Mouse (Mus musculus): ENCODE measurements around the gene Cuedc1.
A peak's percentile ranks its signal among the peaks of the same experiment; 100 is the strongest.

Cuedc1 gene

DNA sequence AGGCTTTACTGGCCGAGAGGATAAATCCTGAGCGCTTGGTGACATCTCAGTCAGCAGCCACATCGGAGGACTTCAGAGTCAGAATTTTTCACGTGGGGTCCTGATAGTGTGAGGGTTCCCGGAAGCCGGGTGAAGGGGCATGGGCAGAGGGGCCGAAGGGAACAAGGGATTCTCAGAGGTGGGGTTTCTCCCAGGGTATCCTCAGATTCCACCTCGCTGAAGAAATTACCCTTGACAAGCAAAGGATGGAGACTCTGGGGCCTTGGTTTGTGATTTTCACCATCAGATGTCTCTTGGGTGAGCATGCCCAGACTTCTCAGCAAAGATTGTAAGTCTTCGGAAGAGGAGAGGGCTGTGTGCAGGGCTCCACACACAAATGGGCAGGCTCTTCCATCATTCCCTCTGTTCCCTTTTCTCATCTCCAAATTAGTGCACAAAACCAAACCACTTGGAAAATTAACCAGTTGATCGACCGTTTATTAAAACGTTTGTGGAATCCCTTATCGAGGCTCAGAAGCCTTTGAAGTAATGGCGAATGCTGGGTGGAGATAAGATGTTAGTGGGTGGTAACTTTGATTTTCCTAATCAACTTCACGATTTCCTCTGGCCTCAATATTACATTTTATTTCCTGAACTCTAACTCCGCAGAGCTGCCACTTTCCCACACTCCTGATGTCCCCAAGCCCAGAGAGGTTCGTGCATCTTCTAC, at the start of gene Cuedc1:
TSS of gene Cuedc1 (plus strand) at position 38 of the 709 bp plus-strand sequence.
- no peak for DNase-seq (ENCODE audit: low spot score in 2 of 2)

DNA sequence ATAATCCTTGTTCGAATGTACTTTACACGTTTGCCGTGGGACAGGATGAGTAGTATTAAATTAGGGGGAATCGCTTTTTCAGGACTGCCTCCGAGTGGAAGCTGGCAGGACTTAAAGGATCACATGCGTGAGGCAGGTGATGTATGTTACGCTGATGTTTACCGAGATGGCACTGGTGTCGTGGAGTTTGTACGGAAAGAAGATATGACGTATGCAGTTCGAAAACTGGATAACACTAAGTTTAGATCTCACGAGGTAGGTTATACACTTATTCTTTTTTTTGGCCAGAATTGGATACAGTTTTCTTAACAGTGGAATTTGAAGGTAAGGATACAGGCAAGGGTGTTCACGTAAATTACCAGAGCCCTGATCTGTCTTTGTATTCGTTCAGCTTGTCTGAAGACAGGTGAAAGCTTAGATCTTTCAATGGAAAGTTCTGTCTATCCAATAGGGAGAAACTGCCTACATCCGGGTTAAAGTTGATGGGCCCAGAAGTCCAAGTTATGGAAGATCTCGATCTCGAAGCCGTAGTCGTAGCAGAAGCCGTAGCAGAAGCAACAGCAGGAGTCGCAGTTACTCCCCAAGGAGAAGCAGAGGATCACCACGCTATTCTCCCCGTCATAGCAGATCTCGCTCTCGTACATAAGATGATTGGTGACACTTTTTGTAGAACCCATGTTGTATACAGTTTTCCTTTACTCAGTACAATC, 48.7 kb upstream of the Cuedc1 start:
- no peak for DNase-seq (ENCODE audit: low spot score in 2 of 2)

DNA sequence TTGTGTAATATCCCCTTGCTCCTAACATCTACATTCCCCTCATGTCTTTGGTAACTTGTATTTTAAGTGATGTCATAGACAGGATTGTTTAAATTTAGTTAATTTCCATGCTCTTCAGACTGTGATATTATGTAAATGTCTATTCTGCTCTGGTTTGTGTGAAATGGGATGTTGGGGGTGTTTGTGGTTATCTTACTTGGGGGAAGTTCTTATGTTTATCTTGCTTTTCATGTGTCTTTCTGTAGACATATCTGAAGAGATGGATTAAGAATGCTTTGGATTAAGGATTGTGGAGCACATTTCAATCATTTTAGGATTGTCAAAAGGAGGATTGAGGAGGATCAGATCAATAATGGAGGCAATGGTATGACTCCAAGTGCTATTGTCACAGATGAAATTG, 48.1 kb upstream of the Cuedc1 start:
- DNase-seq (ENCODE audit: low spot score in 2 of 2): no peak

DNA sequence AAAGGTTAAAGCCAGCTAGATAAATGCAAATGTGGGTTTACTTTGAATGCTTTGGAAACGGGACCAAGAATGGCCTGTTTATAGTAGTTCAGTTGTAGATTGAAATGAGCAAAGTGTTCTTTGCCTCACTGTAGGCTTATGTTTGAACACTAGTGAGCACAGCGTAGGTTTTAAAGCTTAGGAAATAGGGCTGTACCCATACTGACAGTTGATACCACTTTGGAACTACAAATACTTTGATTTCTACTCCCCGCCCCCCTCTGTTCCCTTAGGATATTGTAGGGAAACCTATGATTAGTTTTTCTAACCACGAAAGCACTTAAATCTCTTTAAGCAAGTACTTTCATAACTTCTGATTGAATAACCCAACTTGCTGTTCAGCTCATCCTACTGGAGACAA, 45.2 kb upstream of the Cuedc1 start:
- DNase-seq (ENCODE audit: low spot score in 2 of 2): no peak

DNA sequence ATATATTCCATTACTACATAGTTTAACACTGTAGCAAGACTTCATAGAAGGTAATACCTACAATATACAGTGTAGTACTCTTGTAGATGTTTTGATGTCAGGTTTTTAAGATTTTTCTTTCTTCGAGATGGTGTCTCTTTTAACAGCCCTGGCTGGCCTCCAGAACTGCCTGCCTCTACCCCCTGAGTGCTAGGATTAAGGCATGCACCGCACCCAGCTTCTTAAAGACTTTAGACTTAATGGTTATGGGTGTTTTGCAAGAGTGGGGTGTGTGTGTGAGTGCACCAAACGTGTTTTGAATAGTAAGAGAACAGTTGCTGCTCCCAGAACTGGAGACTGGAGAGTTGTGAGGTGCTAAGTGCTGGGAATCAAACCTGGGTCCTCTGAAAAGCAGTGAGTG, 44.0 kb upstream of the Cuedc1 start:
- DNase-seq (ENCODE audit: low spot score in 2 of 2): no peak

DNA sequence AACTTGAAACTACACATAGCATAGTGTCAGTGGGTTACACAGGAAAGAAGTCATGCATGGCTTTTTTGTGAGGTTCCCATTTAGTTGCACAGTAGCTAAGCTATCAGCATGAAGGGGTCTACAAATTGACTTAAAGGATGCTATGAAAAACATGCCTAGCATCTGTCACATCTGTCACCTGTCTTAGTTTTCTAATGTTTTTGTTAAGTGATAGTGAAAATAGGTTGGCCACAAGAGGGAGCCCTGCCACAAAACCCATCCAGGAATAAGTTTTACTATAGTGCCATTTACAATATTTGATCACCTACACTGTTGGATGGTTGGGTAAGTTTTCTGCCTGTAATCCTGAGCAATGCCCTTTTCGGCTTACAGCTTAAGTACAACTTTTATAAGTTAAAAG, 43.3 kb upstream of the Cuedc1 start:
- no peak for DNase-seq (ENCODE audit: low spot score in 2 of 2)

DNA sequence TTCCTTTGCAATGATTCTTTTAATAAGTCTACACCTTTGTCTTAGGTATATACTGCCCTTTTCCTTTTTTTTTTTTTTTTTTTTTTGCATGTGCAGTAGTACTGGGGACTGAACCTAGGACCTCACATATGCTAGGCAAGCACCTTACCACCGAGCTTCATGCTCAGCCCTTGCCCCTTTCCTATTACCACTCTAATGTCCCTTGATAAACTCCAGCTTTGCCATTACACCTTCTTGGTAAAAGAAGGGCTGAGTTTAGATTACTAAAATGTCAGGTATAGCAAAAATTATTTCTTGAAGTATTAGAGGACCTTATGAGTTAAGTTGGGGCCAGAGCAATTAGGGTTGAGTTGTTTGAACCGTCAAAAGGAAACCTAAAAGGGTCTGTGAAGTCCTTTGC, 42.1 kb upstream of the Cuedc1 start:
- DNase-seq (ENCODE audit: low spot score in 2 of 2): no peak

DNA sequence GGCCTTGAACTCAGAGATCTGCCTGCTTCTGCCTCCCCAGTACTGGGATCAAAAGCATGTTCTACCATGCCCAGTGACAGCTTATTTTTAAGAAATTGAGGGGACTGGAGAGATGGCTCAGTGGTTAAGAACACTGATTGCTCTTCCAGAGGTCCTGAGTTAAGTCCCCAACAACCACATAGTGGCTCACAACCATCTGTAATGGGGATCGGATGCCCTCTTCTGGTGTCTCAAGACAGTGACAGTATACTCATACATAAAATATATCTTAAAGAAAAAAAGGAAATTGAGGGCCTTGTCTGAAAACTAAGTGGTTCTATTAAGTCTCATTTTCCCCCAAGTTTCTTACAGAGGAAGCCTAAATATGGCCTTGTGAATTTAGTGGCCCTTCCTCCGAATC, 40.1 kb upstream of the Cuedc1 start:
- DNase-seq (ENCODE audit: low spot score in 2 of 2): no peak

DNA sequence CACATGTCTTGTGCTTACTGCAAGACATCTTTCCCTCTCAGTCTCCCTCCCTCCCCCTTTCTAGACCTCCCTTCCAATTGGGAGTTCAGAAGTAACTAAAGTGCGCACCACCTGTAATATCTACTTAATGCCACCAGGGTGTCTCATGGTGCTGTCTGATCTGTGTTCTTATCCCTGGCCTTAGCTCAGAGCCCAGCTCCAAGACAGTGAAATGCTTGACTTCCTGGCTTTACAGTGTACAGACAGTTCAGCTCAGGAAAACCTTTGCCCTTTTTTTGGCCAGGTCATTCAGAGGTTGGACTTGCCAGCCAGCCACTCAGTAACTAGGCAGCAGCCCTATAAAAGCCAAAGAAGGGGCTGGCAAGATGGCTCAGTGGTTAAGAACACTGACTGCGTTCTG, 38.7 kb upstream of the Cuedc1 start:
- DNase-seq (ENCODE audit: low spot score in 2 of 2): peak in 1 of 2 experiments; percentile 33

DNA sequence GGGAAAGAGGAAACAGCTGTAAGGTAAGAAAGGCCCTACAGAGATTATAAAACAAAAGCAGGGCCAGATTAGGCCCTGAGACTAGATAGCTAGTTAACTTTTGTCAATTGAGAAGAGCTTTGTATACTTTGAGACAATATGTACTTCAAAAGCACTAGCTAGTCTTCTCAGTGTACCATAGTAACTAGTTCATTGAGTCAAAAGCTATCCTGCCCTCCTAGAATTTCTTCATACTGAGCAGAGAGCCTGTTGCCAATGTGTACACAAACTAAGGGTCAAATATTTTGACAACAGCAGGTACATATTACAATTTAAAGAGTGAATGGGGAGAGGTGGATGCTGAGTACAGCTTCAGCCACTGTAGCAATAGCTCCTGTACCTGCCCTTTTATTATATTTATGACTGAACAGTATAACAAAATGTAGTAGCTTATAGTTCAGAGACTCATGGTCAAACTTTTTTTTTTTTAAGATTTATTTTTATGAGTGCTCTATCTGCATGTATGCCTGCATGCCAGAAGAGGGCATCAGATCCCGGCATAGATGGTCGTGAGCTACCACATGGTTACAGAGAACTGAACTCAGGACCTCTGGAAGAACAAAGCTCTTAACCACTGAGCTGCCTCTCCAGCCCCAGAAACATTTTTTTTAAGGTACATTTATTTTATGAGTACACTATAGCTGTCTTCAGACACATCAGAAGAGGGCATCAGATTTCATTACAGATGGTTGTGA, 35.8 kb upstream of the Cuedc1 start:
- no peak for DNase-seq (ENCODE audit: low spot score in 2 of 2)

DNA sequence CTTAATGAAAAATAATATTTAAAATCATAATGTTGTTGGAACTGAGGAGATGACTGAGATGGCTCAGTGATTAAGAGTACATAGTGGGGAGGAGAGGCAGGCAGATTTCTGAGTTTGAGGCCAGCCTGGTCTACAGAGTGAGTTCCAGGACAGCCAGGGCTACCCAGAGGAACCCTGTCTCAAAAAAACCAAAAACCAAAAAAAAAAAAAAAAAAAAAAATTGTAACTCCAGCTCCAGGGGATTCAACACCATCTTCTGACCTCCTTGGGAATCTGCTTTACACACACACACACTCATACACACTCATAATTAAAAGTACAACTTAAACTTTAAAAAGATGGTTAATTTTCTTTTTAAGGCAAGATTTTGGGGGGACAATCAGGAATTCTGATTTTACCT, 32.1 kb upstream of the Cuedc1 start:
- DNase-seq (ENCODE audit: low spot score in 2 of 2): no peak

DNA sequence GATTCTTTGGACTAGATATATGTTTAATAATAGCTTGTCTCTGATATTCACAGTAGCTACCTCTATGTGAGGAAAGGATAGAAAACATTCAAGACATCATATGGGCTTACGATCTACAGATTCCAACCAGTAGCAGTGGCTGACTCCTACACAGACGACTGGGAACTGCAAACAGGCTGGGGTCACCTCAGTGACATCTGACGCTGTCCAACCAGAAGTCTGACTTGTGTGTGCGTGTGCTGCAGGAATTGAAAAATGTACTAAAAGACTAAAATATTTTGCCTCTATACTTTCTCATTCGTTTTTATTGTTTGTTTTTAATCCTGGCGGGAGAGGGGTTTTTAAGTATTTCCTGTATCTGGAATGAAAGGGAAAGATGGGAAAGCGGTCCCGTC, 30.7 kb upstream of the Cuedc1 start:
- DNase-seq (ENCODE audit: low spot score in 2 of 2): no peak

DNA sequence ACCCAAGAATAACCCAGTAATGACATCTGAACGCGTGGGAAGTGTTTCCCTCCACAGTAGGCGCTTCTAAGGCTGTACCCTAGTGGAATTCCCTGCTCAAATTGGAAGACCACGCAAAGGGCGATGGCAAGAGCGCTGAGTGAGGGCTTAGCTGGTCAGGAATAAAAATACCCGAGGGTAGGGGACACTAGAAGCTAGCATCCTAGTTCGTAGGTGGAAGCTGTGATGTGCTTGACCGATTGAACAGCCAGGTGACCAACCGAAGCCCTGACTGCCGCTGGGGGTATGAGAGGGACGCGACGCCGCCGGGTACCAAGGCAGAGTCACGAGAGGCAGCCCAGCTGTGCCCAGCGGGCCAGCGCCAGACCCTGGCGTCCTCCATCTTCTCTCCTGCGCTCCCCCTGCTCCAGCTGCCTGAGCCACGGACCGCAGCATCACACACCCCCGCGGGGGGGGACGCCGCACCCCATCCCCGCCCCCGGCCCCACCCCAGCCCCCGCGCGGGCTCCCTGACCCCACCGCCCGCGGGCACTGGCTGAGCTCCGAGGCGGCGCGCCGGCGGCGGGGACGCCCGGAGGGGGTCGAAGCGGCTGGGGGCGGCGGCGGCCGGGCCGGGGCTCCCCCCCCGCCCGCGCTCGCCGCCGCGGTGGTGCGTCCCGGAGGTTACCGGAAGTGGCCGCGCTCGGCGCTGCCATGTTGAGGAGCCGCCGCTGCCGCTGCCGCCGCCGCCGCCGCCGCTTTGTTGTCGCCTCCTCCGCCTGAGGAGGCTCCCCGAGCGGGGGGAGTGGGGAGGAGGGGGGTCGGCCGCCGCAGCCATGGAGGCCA, 30.1 kb upstream of the Cuedc1 start, which contains the start of gene Vezf1:
TSS of gene Vezf1 (plus strand) at position 694 of the 825 bp plus-strand sequence.
- peak; percentile 44 to 70 for DNase-seq (ENCODE audit: low spot score in 2 of 2)

DNA sequence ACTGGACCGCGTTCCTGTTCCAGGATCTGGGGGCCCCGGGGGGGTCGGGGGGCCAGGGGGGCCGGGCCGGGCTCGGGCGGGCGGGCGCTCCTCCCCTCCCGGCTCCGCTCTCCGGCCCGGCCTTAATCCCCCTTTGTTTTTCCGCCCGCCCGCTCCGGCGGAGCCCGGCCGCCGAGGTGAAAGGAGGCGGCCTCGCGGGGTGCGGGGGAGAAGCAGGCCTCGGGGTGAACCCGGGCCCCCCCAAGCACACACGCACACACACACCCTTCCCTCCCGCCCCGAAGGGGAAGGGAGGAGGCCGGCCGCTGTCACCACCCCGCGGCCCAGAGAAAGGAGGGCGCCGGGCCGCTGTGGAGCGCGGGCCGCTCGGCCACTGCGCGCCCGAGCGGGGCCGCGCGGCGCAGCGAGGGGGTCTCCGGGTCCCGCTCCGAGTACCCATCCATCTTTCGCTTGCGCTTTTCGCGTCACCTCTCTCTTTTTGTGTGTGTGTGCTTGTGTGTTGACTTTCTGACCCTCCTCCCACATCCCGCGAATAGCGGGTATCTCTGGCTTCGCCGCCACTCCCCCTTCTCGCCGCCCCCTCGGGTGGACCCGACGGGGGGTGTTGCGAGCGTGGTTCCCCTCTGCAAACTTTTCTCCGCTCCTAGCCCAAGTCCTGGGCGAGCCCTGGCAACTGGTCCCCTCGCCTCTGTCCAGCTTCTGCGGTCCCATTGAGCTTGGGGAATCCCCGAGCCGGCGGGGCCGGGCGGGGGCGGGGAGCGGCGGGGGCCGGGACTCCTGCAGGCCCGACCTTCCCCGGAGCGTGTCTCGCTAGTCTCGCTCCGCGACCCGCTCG, 29.2 kb upstream of the Cuedc1 start:
- DNase-seq (ENCODE audit: low spot score in 2 of 2): peak; percentile 37 to 54

DNA sequence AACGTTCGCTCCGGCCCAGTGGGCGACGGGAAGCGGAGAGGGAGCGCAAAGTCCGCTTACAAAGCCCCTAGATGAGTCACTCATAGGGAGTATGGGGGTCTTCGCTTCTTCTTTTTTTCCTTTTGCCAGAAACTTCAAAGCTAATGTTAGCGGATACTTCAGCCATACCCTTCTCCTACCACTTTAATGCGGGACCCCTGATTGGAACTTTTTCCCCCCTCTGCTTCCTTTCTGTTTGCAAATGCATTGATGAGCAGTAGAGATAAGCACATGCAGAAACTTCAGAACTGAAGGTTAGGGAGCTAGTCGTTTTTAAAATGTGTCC, 28.6 kb upstream of the Cuedc1 start:
- no peak for DNase-seq (ENCODE audit: low spot score in 2 of 2)

DNA sequence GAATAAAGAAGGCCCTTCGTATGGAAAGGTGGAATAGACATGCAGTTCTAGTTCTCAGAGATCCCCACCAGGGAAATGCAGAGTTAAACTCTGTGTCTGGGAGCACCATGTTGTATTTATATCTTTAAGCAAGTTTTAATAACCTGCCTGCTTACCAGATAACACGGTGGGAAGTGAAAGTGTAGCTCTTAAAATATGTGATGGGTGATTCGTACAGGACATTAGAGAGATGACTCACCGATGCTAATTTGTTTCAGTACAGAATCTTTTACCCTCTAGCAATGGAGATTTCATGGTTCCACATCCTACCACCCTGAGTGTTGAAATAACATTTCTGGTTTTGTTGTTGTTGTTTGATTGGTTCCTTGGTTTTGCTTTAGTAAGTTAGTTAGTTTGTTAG, 27.5 kb upstream of the Cuedc1 start:
- no peak for DNase-seq (ENCODE audit: low spot score in 2 of 2)

DNA sequence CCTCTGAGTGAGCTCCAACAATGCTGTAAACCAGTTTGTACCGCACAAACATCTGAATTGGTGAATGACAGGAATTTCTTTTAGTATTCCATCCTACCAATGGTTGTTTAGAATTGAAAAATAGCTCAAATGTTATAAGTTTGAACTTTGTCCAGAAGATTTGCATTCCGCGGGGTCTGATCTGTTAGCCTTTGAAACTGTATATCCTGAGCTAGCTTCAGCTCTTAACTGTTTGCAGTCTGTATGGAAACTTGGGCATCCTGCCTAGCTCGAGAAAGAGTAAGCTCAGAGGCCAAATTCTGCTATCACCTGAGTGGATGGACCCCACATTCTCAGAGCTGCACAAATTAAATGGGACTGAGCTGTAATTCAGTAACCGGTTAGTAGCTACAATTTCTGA, 26.7 kb upstream of the Cuedc1 start:
- DNase-seq (ENCODE audit: low spot score in 2 of 2): no peak

DNA sequence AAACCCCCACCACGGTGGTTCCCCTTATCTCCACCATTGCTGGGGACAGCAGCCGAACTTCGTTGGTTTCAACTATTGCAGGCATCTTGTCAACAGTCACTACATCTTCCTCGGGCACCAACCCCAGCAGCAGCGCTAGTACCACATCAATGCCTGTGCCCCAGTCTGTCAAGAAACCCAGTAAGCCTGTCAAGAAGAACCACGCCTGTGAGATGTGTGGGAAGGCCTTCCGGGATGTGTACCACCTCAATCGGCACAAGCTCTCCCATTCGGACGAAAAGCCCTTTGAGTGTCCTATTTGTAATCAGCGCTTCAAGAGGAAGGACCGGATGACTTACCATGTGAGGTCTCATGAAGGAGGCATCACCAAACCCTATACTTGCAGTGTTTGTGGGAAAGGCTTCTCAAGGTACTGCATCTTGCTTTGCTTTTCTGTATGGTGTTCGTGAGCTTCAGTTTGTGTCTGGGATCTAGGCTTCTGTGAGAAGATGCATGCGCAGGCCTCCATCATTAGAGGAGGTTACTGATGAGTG, 24.4 kb upstream of the Cuedc1 start:
- DNase-seq (ENCODE audit: low spot score in 2 of 2): no peak

DNA sequence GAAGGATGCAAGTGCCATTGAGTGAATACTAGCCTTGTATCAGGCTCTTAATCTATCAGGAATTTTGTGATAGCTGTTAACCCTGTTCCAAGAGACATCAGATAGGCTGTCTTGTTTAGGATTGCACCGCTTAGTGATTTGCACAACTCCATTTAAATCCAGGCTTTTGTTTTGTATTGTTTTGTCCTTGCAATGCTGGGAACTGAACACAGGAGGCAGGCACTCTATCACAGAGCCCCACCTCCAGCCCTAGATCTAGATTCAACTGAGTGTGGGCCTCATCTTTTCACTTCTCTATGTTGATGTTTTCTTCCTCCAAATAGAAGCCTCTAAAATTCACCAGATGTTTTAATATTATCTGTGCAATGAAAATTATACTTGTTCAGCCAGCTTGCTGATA, 22.2 kb upstream of the Cuedc1 start:
- no peak for DNase-seq (ENCODE audit: low spot score in 2 of 2)

DNA sequence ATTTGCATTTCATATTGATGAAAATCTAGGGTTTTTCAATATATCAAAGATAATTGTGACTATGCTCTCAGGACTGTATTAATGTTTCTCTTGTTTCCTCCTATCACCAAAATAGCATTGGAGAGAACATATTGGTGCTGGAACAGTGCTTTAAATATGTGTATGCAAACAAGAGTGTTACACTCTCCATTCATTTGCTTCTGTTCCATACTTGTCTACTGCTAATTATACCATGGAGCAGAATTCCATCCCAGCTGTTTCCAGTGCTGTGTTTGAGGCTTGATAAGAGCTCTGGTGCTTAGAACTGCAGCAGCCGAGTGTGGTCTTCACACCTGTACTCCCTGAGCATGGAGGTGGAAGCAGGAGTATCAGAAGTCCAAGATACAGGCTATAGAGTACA, 21.5 kb upstream of the Cuedc1 start:
- no peak for DNase-seq (ENCODE audit: low spot score in 2 of 2)

DNA sequence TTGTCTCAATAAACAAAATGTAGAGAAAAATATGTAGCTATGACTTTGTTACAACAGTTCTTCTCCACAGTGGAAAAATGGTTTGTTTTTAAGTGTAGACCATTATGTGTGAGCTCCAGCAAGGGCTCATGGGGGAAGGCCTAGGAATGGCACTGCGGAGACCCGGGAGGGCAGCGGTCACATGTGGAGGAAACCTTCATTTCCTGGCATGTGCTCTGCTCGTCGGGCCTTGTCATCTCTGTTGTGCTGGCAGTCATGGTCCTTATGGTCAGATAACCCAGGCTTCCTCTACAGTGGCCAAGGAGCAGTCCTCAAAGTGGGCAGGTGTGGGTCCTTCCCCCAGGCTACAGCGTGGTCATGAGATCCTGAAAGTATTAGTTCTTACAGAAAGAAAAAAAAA, 14.2 kb upstream of the Cuedc1 start:
- no peak for DNase-seq (ENCODE audit: low spot score in 2 of 2)
